Mouse (Mus musculus): Measurements from ENCODE around the gene Ubash3a. TPM values are rescaled to one million over a fixed set of nuclear protein-coding genes. Genes with fewer than 3 reads are reported as not detected.

The Ubash3a gene
- polyA plus RNA-seq, 1 experiment from 2014 or later: 0.38 TPM

GRCm38 (mm10) chr17:31191825-31192224 is 15.8 kb upstream of the Ubash3a start:
- TF ChIP-seq CTCF (IDR thresholded peaks at IDR 0.05) (no peak), EP300 (IDR thresholded peaks at IDR 0.05) (no peak)
- Histone ChIP-seq H3K9me3 (ENCODE audit: low read length) (no peaks in the 10 kb centered on the region), H3K4me2 (replicated peaks; ENCODE audit: low read depth, low read length) (no peak overlapping the region), H3K36me3 (ENCODE audit: insufficient read depth, low read length) (no peaks in the 10 kb centered on the region), H3K4me3 (ENCODE audit: low read depth, low read length) (no peak overlapping the region), H3K27ac (ENCODE audit: low read length) (no peak overlapping the region), H3K27me3 (replicated peaks; ENCODE audit: insufficient read depth, low read length) (no peaks in the 10 kb centered on the region), H3K4me1 (ENCODE audit: insufficient read depth, low read depth, low read length) (no peaks in the 10 kb centered on the region), H3K9ac (replicated peaks; ENCODE audit: low read depth) (no peak overlapping the region)
- DNase-seq (ENCODE audit: low spot score): no peak
- ATAC-seq: no peak
- WGBS: 81% methylated on average over 8 of the region's 8 CpGs

GRCm38 (mm10) chr17:31192663-31193062 is 15.0 kb upstream of the Ubash3a start:
- no peak for TF ChIP-seq CTCF (IDR thresholded peaks at IDR 0.05)
- no peak for TF ChIP-seq EP300 (IDR thresholded peaks at IDR 0.05)
- no peak for ATAC-seq
- Histone ChIP-seq H3K27ac (ENCODE audit: low read length) (no peak overlapping the region), H3K9ac (replicated peaks; ENCODE audit: low read depth) (no peak overlapping the region), H3K27me3 (replicated peaks; ENCODE audit: insufficient read depth, low read length) (no peaks in the 10 kb centered on the region), H3K36me3 (ENCODE audit: insufficient read depth, low read length) (no peaks in the 10 kb centered on the region), H3K4me1 (ENCODE audit: insufficient read depth, low read depth, low read length) (no peaks in the 10 kb centered on the region), H3K9me3 (ENCODE audit: low read length) (no peaks in the 10 kb centered on the region), H3K4me3 (ENCODE audit: low read depth, low read length) (no peak overlapping the region), H3K4me2 (replicated peaks; ENCODE audit: low read depth, low read length) (no peak overlapping the region)
- no peak for DNase-seq (ENCODE audit: low spot score)
- 23% methylated on average over 2 of the region's 2 CpGs for WGBS

GRCm38 (mm10) chr17:31193360-31193759 is 14.3 kb upstream of the Ubash3a start:
- no peak for ATAC-seq

GRCm38 (mm10) chr17:31195207-31195606 is 12.5 kb upstream of the Ubash3a start:
- no peaks in the 10 kb centered on the region for H3K27me3 ChIP-seq (replicated peaks; ENCODE audit: insufficient read depth, low read length)
- H3K4me3 ChIP-seq (ENCODE audit: low read depth, low read length): no peak overlapping the region
- no peak for DNase-seq (ENCODE audit: low spot score)
- H3K4me1 ChIP-seq (ENCODE audit: insufficient read depth, low read depth, low read length): no peaks in the 10 kb centered on the region
- no peak for TF ChIP-seq EP300 (IDR thresholded peaks at IDR 0.05)
- no peak for TF ChIP-seq CTCF (IDR thresholded peaks at IDR 0.05)
- H3K36me3 ChIP-seq (ENCODE audit: insufficient read depth, low read length): no peaks in the 10 kb centered on the region
- no peak overlapping the region for H3K9ac ChIP-seq (replicated peaks; ENCODE audit: low read depth)
- no peaks in the 10 kb centered on the region for H3K9me3 ChIP-seq (ENCODE audit: low read length)
- H3K4me2 ChIP-seq (replicated peaks; ENCODE audit: low read depth, low read length): no peak overlapping the region
- H3K27ac ChIP-seq (ENCODE audit: low read length): no peak overlapping the region
- 80% methylated on average over 6 of the region's 6 CpGs for WGBS
- ATAC-seq: no peak

More at GRCm38 (mm10) chr17:31193360-31193759, 14.3 kb upstream of the Ubash3a start:
- no peak overlapping the region for H3K4me3 ChIP-seq (ENCODE audit: low read depth, low read length)
- H3K27me3 ChIP-seq (replicated peaks; ENCODE audit: insufficient read depth, low read length): no peaks in the 10 kb centered on the region
- H3K4me1 ChIP-seq (ENCODE audit: insufficient read depth, low read depth, low read length): no peaks in the 10 kb centered on the region
- no peak overlapping the region for H3K4me2 ChIP-seq (replicated peaks; ENCODE audit: low read depth, low read length)
- H3K36me3 ChIP-seq (ENCODE audit: insufficient read depth, low read length): no peaks in the 10 kb centered on the region
- 56% methylated on average over 9 of the region's 9 CpGs for WGBS
- no peaks in the 10 kb centered on the region for H3K9me3 ChIP-seq (ENCODE audit: low read length)
- TF ChIP-seq EP300 (IDR thresholded peaks at IDR 0.05) (no peak), CTCF (IDR thresholded peaks at IDR 0.05) (no peak)
- DNase-seq (ENCODE audit: low spot score): no peak
- no peak overlapping the region for H3K9ac ChIP-seq (replicated peaks; ENCODE audit: low read depth)
- H3K27ac ChIP-seq (ENCODE audit: low read length): no peak overlapping the region

GRCm38 (mm10) chr17:31196283-31196682 is 11.4 kb upstream of the Ubash3a start:
- no peak overlapping the region for H3K4me2 ChIP-seq (replicated peaks; ENCODE audit: low read depth, low read length)
- TF ChIP-seq CTCF (IDR thresholded peaks at IDR 0.05) (no peak), EP300 (IDR thresholded peaks at IDR 0.05) (no peak)
- DNase-seq (ENCODE audit: low spot score) (no peak), ATAC-seq (no peak)
- H3K4me1 ChIP-seq (ENCODE audit: insufficient read depth, low read depth, low read length): no peaks in the 10 kb centered on the region
- H3K4me3 ChIP-seq (ENCODE audit: low read depth, low read length): no peak overlapping the region
- no peak overlapping the region for H3K9ac ChIP-seq (replicated peaks; ENCODE audit: low read depth)
- no peaks in the 10 kb centered on the region for H3K27me3 ChIP-seq (replicated peaks; ENCODE audit: insufficient read depth, low read length)
- WGBS: 72% methylated on average over 7 of the region's 7 CpGs
- H3K27ac ChIP-seq (ENCODE audit: low read length): no peak overlapping the region
- H3K9me3 ChIP-seq (ENCODE audit: low read length): no peaks in the 10 kb centered on the region
- H3K36me3 ChIP-seq (ENCODE audit: insufficient read depth, low read length): no peaks in the 10 kb centered on the region

- 91% methylated on average over 11 of the region's 11 CpGs for WGBS
- TF ChIP-seq CTCF (IDR thresholded peaks at IDR 0.05): no peak
- Histone ChIP-seq H3K9me3 (ENCODE audit: low read length) (no peaks in the 10 kb centered on the region), H3K4me1 (ENCODE audit: insufficient read depth, low read depth, low read length) (no peaks in the 10 kb centered on the region), H3K9ac (replicated peaks; ENCODE audit: low read depth) (no peak within 1 kb of the TSS), H3K36me3 (ENCODE audit: insufficient read depth, low read length) (no peaks in the 10 kb centered on the region), H3K4me2 (replicated peaks; ENCODE audit: low read depth, low read length) (no peak within 1 kb of the TSS), H3K4me3 (ENCODE audit: low read depth, low read length) (no peak within 1 kb of the TSS), H3K27me3 (replicated peaks; ENCODE audit: insufficient read depth, low read length) (no peaks in the 10 kb centered on the region), H3K27ac (ENCODE audit: low read length) (no peak within 1 kb of the TSS)
- no peak for DNase-seq (ENCODE audit: low spot score)
- ATAC-seq: no peak
Measured at GRCm38 (mm10) chr17:31198877-31199276, 8.8 kb upstream of the Ubash3a start, which contains the start of gene Tmprss3. Tmprss3 (minus strand) TSS chr17:31198977.

GRCm38 (mm10) chr17:31208654-31209053 is 981 bp downstream of the Ubash3a start:
- H3K9me3 ChIP-seq (ENCODE audit: low read length): no peaks in the 10 kb centered on the region
- no peak overlapping the region for H3K4me2 ChIP-seq (replicated peaks; ENCODE audit: low read depth, low read length)
- no peaks in the 10 kb centered on the region for H3K27me3 ChIP-seq (replicated peaks; ENCODE audit: insufficient read depth, low read length)
- 81% methylated on average over 8 of the region's 8 CpGs for WGBS
- H3K9ac ChIP-seq (replicated peaks; ENCODE audit: low read depth): no peak overlapping the region
- H3K36me3 ChIP-seq (ENCODE audit: insufficient read depth, low read length): no peaks in the 10 kb centered on the region
- no peak overlapping the region for H3K4me3 ChIP-seq (ENCODE audit: low read depth, low read length)
- TF ChIP-seq EP300 (IDR thresholded peaks at IDR 0.05) (no peak), CTCF (IDR thresholded peaks at IDR 0.05) (no peak)
- ATAC-seq: no peak
- H3K27ac ChIP-seq (ENCODE audit: low read length): no peak overlapping the region
- H3K4me1 ChIP-seq (ENCODE audit: insufficient read depth, low read depth, low read length): no peaks in the 10 kb centered on the region
- no peak for DNase-seq (ENCODE audit: low spot score)
